Mouse (Mus musculus) 3134 (cell line): Measurements from ENCODE around the gene Mymk.

Source experiments
- DNase-seq: peaks from one replicate; pipeline ENCODE4 v3.0.0-alpha.2; 2011; ENCODE audit warnings: low spot score; ENCODE audit not compliant: insufficient read length; ENCODE audit errors: extremely low read depth

Mymk gene

DNA sequence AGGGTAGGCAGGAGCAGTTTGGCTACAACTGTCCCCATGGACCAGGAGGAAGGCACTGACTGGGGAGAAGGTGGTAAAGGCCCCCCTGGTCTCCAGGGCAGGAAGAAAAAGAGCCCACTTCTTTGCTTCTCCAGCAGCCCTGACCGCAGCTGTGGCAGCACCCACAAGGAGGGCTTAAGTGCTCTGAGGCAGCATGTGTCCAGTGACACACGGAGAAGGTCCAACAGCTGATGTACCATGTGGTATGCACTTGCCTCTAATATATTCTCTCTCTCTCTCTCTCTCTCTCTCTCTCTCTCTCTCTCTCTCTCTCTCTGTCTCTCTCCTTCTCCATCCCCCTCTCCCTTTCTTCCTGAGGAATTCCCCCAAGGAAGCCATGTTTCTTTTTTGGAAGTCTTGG lies at the start of gene Mymk:
Gene Mymk, minus strand, starts transcription at position 202 of the 400 bp plus-strand sequence.
- DNase-seq, result no peak

DNA sequence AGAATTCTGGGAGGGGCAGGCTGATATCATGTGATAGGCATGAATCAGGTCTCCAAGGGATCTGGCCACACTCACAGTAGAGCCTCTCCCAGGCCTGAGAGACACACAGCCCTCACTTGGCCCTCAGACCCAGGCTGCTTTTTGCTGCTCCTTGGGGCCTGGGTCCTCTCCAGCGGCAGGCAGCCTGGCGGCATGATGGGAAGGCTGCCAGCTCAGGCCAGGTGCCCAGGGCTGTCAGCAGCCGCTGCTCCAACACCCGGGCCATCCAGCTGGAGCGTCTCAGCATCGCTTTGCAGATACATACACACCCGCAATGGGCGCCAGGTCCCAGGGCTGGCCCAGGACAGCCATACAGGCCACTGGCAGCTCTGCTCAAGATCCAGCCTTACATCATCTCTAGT lies 48.3 kb upstream of the Mymk start:
- DNase-seq, result peak; percentile 39

GRCm38 (mm10) chr2:27119766-27120165 lies 47.8 kb upstream of the Mymk start:
- DNase-seq, result no peak

- no peak for DNase-seq
Observed at GRCm38 (mm10) chr2:27118452-27118851, 46.5 kb upstream of the Mymk start.

DNA sequence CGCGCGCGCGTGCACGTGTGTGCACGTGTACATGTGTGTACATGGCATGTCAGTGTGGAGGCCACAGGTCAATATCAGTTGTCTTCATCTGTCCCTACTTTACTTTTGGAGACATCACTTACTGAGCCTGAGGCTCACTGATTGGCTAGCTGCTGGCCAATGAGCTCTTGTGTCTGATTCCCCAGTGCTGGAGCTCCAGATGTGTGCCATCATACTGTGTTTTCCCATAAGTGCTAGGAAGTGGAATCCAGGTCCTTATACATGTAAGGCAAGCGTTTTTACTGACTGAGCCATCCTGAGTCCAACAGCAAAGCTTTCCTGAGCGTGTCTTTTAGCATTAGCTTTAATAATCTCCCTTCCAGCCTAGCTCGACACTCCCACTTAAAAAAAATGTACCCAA lies 42.2 kb upstream of the Mymk start:
- no peak for DNase-seq

DNA sequence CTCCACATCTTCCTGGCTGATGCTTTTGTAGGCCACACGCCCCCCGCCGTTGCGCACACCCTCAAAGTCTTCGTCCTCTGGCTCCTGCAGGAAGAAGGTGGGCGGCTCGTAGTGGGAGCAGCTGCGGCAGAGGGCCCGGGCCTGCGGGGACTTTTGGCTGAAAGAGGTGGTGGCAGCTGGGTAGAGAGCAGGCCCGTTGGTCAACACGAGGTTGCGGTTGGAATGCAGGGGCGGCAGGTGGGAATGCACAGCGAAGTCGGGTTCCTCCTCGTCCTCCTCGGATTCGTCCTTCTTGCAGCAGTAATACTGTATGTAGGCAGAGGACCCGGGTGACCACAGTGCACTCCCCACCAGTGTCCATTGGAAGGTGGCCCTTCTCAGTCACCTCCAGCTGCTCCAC lies 40.6 kb upstream of the Mymk start:
- no peak for DNase-seq

DNA sequence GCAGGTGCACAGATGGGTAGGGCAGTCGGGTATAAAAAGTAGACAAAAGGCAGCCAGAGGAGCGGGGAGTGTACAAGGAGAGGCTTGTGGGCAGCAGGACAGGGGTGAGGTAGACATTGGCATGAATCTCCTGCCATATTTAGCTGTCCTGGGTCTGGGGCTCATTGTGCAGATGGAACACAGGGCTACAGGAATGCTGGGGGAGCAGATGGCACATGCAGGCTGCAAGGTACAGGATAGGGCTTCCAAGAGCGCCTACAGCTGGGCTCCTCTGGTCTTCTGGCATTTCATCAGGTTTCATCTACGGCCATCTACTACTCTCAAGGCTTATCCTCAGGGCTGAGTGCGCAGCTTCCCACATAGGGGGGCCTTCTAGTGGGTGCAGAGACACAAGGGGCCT lies 37.1 kb upstream of the Mymk start:
- DNase-seq, result no peak

GRCm38 (mm10) chr2:27108144-27108543 lies 36.2 kb upstream of the Mymk start:
- DNase-seq, result no peak

DNA sequence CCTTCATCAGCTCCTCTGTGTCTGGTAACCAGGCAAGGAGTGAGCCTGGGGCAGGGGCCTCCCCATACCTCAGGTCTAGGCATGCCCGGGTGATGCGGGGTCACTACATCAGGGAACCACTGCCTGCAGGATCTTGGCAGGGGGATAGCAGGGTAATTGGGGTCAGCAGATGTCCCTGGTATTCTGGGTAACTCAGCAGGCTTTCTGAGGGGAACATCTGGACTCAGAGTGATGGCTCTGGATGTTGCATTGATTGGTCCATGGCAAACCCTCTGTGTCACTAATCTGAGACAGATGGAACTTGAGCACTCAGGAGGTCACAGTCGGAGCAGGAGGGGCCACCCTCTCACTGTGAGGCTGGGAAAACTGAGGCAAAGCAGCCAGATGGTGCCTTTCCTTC lies 34.8 kb upstream of the Mymk start:
- no peak for DNase-seq

DNA sequence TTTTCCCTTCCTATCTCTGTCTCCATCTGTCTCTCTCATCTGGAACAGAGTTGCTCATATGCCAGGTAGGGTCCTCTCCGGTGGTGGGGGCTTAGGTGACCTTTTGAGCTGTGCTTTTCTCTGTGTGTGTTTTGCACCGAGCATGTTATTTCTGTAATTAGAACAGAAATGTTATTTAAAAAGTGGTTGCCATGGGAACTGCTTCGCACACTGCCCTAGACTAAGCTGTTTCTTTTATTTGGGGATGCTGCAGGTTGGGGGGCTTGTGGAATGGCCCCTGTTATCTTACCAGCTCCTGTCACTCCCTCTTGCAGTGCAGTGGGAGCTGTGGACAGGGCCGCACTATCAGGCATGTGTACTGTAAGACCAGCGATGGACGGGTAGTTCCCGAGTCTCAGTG lies 31.6 kb upstream of the Mymk start:
- DNase-seq, result no peak

- DNase-seq, result peak; percentile 58
Observed at GRCm38 (mm10) chr2:27097776-27098175, 25.8 kb upstream of the Mymk start.

GRCm38 (mm10) chr2:27097241-27097656 lies 25.3 kb upstream of the Mymk start:
- peak; percentile 71 for DNase-seq

DNA sequence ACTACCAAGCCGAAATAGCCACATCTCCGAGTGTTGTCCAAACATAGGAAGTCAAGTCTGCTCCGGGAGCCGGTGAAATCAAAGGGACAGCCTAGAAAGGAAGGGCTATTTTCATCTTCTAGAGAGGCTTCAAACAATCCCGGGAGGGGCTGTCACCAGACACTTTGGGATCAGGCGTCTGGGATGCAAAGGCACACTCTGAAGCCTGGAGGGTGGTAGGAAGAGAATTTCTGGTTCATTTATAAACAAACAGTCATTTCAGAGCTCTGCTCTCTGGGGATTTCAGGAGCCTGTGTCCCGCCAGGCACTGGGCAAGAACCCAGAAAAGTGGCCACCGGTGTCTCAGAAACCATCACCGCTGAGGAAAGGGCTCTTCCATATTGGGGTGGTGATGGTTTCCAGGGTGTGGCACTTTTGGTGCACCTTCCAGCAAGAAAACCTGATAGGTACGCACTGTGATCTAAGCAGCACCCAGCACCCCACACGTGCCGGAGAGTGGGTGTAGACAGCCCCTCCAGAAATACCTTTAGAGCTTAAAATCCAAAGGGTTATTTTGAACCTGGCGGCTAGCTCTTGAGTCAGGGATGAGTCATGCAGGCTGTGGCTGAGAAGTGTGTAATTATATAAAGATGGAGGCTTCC lies 24.5 kb upstream of the Mymk start:
- peak; percentile 76 for DNase-seq

- no peak for DNase-seq
Observed at GRCm38 (mm10) chr2:27095178-27095577, 23.2 kb upstream of the Mymk start.

DNA sequence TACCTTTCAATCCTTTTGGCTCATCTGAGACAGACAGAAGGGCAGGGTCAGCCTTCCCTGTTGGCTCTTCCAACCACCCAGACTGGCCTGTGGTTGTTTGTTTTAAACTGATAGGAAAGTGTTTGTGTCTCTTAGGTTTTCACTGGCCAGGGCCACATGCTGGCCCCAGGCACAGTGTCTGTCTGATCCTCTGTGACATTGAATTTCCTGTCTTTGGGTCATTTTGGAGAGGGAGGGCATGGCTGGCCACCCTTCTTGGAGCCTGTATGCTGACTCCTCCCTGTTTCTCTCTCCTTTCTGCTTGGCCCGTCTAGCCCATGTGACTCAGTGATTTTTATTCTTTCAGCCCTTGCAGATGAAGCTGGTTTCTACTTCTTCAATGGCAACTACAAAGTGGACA lies 17.3 kb upstream of the Mymk start:
- no peak for DNase-seq

DNA sequence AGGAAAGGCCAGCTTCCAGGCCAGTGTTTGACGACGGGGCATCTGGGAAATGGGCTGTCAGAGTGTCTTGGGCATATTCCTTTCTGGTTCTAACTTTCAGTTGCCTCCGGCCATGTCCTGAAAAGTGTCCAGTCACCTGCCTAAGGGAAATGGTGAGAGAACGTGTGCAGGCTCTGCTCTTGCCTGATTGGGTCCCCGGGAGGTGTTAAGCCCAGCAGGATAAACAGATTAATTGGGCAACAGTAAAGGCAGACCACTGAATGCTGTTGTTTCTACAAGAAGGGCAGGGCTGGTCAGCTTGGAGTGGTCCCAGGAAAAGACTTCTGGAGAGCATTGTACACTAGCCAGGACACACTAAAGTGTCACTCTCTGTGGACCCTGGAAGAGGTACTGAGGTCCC lies 16.7 kb upstream of the Mymk start:
- DNase-seq, result no peak

GRCm38 (mm10) chr2:27088071-27088644 lies 16.2 kb upstream of the Mymk start:
- no peak for DNase-seq

- DNase-seq, result no peak
Observed at GRCm38 (mm10) chr2:27087581-27087980, 15.6 kb upstream of the Mymk start.

GRCm38 (mm10) chr2:27086483-27087010 lies 14.6 kb upstream of the Mymk start:
- DNase-seq, result no peak

DNA sequence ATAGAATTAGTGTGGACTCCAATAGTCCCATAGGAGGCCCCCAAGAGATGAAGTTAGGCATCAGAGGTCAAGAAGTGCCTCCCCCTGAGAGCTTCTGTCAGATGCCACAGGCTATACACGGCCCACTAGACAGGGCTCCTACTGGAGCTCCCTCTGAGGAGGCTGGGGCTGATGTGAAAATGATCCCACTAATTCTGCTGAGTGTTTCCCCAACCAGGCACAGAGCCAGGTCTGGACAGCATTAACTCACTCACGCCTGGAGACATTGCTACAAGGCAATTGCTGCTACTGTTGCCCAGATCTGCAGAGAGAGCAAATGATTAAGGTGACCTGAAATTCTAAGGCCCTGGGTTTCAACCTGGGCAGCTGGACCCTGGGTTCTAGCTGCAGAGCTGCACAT lies 13.8 kb upstream of the Mymk start:
- DNase-seq, result no peak

DNA sequence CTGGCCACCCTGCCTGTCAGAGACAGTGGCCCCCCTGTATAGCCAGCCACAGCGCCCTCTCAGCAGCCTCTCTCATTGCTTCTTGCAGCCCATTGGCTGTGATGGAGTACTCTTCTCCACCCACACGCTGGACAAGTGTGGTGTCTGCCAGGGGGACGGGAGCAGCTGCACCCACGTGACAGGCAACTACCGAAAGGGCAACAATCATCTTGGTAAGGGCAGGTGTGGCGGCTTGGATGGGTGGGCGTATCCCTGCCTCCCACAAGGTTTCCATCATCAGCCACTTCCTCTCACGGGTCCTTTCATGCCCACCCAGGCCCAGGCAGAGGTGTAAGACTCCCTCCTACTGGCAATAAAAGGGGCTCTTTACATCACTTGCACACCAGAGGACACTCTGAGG lies 13.0 kb upstream of the Mymk start:
- no peak for DNase-seq

DNA sequence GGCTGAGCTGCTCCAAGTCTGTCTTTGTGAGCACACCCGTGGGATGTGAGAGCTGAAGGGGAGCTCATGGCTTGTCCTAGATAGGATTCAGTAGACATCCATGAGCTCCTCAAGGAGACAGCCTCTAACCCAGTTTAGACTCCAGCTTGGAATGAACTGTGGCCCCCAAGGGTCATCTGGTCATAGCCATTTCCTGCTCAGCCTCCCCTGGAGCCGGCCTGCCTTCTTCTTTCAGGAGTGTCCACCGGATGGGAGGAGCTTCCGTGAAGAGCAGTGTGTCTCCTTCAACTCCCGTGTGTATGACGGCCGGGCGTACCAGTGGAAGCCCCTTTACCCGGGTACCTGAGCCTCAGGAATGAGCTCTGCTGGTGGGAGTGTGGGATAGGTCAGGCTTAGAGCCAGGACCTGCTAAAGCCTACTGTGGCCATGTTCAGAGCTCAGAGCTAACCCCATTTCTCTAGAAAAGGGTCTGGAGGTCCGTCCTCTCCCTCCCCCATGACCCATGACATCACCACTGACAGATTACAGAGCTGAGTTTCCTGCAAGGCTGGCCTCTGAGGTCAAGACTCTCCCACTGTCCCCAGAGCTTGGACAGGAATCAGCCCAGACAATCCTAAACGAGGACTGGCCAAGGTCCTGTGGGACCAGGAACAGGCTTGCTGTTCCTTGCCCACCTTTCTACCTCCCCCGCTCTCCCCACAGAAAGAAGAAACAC lies 11.9 kb upstream of the Mymk start:
- DNase-seq, result no peak
